Mouse (Mus musculus) adipose tissue, adult 10 weeks (tissue): ENCODE results near the gene Zfp503. TPM values are rescaled to one million over a fixed set of nuclear protein-coding genes. Genes with fewer than 3 reads are reported as not detected.

Experiments used
- polyA plus RNA-seq: library from polyadenylated mRNA; stranded (reverse); fragments of 350-450 nt; fragmentation: Illumina TruSeq; extraction: RNeasy Lipid Tissue Mini Kit (QIAGEN cat#74804); gene quantifications from one replicate; pipeline ENCODE4 v1.2.3, GENCODE M21; 2014; ENCODE audit warnings: low read depth, low replicate concordance

Zfp503 gene
- 33.6 TPM for polyA plus RNA-seq

DNA sequence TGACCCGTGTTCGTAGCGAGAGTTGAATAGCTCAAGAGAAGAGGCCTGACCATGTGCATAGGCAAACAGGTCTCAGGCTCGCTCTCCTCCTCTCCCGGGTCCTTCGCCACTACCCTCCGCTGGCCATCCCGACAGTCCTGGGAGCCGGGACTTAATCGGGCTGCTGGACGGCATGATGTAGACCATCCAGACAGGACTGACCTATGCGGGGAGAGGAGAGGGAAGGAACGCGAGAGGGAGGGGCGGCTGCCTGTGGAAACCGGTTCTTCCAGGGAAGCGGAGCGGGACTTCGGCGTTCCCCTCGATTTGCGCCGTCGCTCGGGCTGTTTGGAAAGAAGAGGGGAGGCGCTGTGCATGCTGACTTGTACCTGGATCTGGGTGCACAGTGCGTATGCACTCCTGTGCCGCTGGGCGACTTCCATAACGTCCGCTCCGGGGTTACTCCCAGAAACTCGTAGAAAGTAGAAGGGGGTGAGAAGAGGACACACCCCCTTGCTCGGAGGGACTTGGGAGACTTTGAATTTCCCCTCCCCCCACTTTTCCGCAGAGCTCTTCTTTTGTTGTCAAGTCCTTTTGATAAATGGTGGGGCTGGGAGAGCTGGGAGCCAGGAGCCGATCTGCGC, at the start of gene Zfp503:
TSS of gene Zfp503 (minus strand) at position 311 of the 623 bp plus-strand sequence.

GRCm38 (mm10) chr14:22019252-22019948, 30.0 kb upstream of the Zfp503 start, which contains the start of gene Lrmda:
Lrmda (plus strand) TSS chr14:22019712.

Other genes with a start within 250 kb of the Zfp503 start
- gene Samd8, start 239.1 kb downstream of the Zfp503 start, polyA plus RNA-seq = 11.6 TPM
- gene Dusp13, start 238.4 kb downstream of the Zfp503 start, polyA plus RNA-seq = 5.6 TPM
- 234 TPM for gene Vdac2, start 164.4 kb downstream of the Zfp503 start, polyA plus RNA-seq
- 35.7 TPM for gene Comtd1, start 140.6 kb downstream of the Zfp503 start, polyA plus RNA-seq
- gene Lrmda, start 30.1 kb upstream of the Zfp503 start, polyA plus RNA-seq = 15.9 TPM